Mouse (Mus musculus): ENCODE data around the gene Cnih3.

GRCm38 (mm10) chr1:181445041-181445440 is 92.6 kb downstream of the Cnih3 start:
- TF ChIP-seq CTCF (conservative IDR thresholded peaks at IDR 0.05; ENCODE audit: low read length): no peak
- TF ChIP-seq POU5F1 (IDR thresholded peaks at IDR 0.05; ENCODE audit: borderline replicate concordance, low read length): no peak

Data from E14TG2a.4 (cell line).